ENCODE assay signal across 14 mouse cellular contexts in genomic region chr5:108675251-108675816, GRCm38 (mm10). TPM values are rescaled to one million over a fixed set of nuclear protein-coding genes. Genes with fewer than 3 reads are reported as not detected.
DNase-seq lines count a peak whose midpoint lies in the region; ATAC-seq lines count a peak whose summit lies in the region.
"Had no signal": no experiment of that assay in that cellular context is flagged by ENCODE, and none has a peak within 500 bp of the region (broad histone marks: within the 10 kb centered on the region; RNA-seq: fewer than 3 reads in every experiment).

Slc26a1 (minus strand) TSS chr5:108675569.

- no peak for ATAC-seq in kidney, embryonic 14.5 days (ENCODE audit: low FRiP score, low TSS enrichment)
- ATAC-seq in intestine, embryonic 14.5 days (replicated peaks; ENCODE audit: low FRiP score, low TSS enrichment, low read depth) = peak; percentile 28
- peak; percentile 7; the same call in 1 of the 2 replicates for ATAC-seq in stomach, embryonic 16.5 days (ENCODE audit: insufficient read depth, low FRiP score)
- no peak for ATAC-seq in cerebellum, adult (ENCODE audit: insufficient number of reproducible peaks, low FRiP score, low TSS enrichment)
- ATAC-seq: CD4-positive, CD25-positive, alpha-beta regulatory T cell, adult 4 months had no signal

- peak; percentile 87 for DNase-seq in kidney, adult 11 months
- no peak for DNase-seq in intestine, embryonic 14.5 days (ENCODE audit: low spot score)
- DNase-seq in kidney, postnatal 25 days = peak; percentile 71 to 86
- no peak for DNase-seq in left cerebral cortex, adult 18-20 months (ENCODE audit: low spot score in 2 of 2)
- DNase-seq in gastrocnemius, adult 8-10 months (ENCODE audit: low spot score in 2 of 2) = no peak
- DNase-seq: cerebellum, postnatal 36 days; gastrocnemius, postnatal 36 days had no signal

- no peaks in the 10 kb centered on the region for H3K9me3 ChIP-seq in kidney, embryonic 14.5 days (ENCODE audit: control insufficient read depth, low read length)
- no peaks in the 10 kb centered on the region for H3K9me3 ChIP-seq in intestine, embryonic 14.5 days (ENCODE audit: control insufficient read depth, low read length)
- H3K9me3 ChIP-seq in stomach, embryonic 16.5 days (replicated peaks; ENCODE audit: control insufficient read depth, low read length) = no peaks in the 10 kb centered on the region
- H3K9me3 ChIP-seq: limb, embryonic 12.5 days had no signal

- no peak within 1 kb of the TSS for H3K9ac ChIP-seq in kidney, embryonic 14.5 days (ENCODE audit: low read depth, low read length)
- no peak within 1 kb of the TSS for H3K9ac ChIP-seq in intestine, embryonic 14.5 days (ENCODE audit: low read length)
- no peak within 1 kb of the TSS for H3K9ac ChIP-seq in stomach, embryonic 16.5 days (ENCODE audit: low read length)
- H3K9ac ChIP-seq: limb, embryonic 12.5 days had no signal

- peaks cover 2% of the 10 kb centered on the region; the same call in 1 of the 2 replicates for H3K4me1 ChIP-seq in kidney, embryonic 14.5 days (ENCODE audit: control insufficient read depth, insufficient read depth, low read length)
- H3K4me1 ChIP-seq in intestine, embryonic 14.5 days (replicated peaks; ENCODE audit: control insufficient read depth, insufficient read depth, low read length) = peaks cover 13% of the 10 kb centered on the region; the same call in 1 of the 2 replicates
- peaks cover 17% of the 10 kb centered on the region for H3K4me1 ChIP-seq in stomach, embryonic 16.5 days (ENCODE audit: control insufficient read depth, insufficient read depth, low read length)

- 0 out of 2 replicates have a peak, but pooled peaks cover 4% of the 10 kb centered on the region for H3K36me3 ChIP-seq in kidney, embryonic 14.5 days (ENCODE audit: control insufficient read depth, insufficient read depth, low read length)
- peaks cover 14% of the 10 kb centered on the region for H3K36me3 ChIP-seq in intestine, embryonic 14.5 days (ENCODE audit: control insufficient read depth, insufficient read depth, low read length)
- peaks cover 12% of the 10 kb centered on the region for H3K36me3 ChIP-seq in stomach, embryonic 16.5 days (ENCODE audit: control insufficient read depth, insufficient read depth, low read length)

- H3K27ac ChIP-seq in kidney, embryonic 14.5 days (ENCODE audit: low read depth, low read length) = no peak within 1 kb of the TSS
- no peak within 1 kb of the TSS; the same call in 1 of the 2 replicates for H3K27ac ChIP-seq in intestine, embryonic 14.5 days (ENCODE audit: low read depth)
- no peak within 1 kb of the TSS for H3K27ac ChIP-seq in stomach, embryonic 16.5 days (ENCODE audit: low read length)

- WGBS in kidney, embryonic 14.5 days = 71% methylated on average over 9 of the region's 9 CpGs
- WGBS in intestine, embryonic 14.5 days = 71% methylated on average over 9 of the region's 9 CpGs
- 54% methylated on average over 9 of the region's 9 CpGs for WGBS in stomach, embryonic 16.5 days

- H3K27me3 ChIP-seq in kidney, embryonic 14.5 days (ENCODE audit: control insufficient read depth, insufficient read depth, low read length) = no peaks in the 10 kb centered on the region
- no peaks in the 10 kb centered on the region for H3K27me3 ChIP-seq in intestine, embryonic 14.5 days (replicated peaks; ENCODE audit: control insufficient read depth, insufficient read depth, low read length)
- no peaks in the 10 kb centered on the region for H3K27me3 ChIP-seq in stomach, embryonic 16.5 days (ENCODE audit: control insufficient read depth, insufficient read depth, low read length)
- H3K27me3 ChIP-seq: limb, embryonic 12.5 days had no signal

- no peak within 1 kb of the TSS for H3K4me3 ChIP-seq in kidney, embryonic 14.5 days (ENCODE audit: low read length)
- no peak within 1 kb of the TSS for H3K4me3 ChIP-seq in intestine, embryonic 14.5 days (ENCODE audit: low read depth, low read length)
- H3K4me3 ChIP-seq in stomach, embryonic 16.5 days (replicated peaks; ENCODE audit: low read length) = no peak within 1 kb of the TSS
- H3K4me3 ChIP-seq: limb, embryonic 12.5 days; myocyte had no signal

- no peak within 1 kb of the TSS for H3K4me2 ChIP-seq in kidney, embryonic 14.5 days (replicated peaks; ENCODE audit: low read depth, low read length)
- H3K4me2 ChIP-seq in intestine, embryonic 14.5 days (ENCODE audit: low read length) = no peak within 1 kb of the TSS
- H3K4me2 ChIP-seq in stomach, embryonic 16.5 days (ENCODE audit: low read depth, low read length) = no peak within 1 kb of the TSS

RNA-seq across cellular contexts. Expression of gene Slc26a1, which starts in this region (rescaled TPM):
- 0.80 and 1.5 TPM in 2 replicates for polyA plus RNA-seq in kidney, embryonic 14.5 days (2014; fragmentation: Nextera tagmentation; extraction: Ambion mirVana)
- polyA plus RNA-seq in intestine, embryonic 14.5 days (2014; fragmentation: Nextera tagmentation; extraction: Ambion mirVana) = 1.1 and 1.2 TPM in 2 replicates
- 1.8 and 3.0 TPM in 2 replicates for polyA plus RNA-seq in stomach, embryonic 16.5 days (2015; fragmentation: Nextera tagmentation; extraction: Ambion mirVana)
- under 1 TPM; 0.68 to 1.00 TPM for total RNA-seq in left cerebral cortex, adult 18-20 months (2021)
- not detected for total RNA-seq in gastrocnemius, adult 8-10 months (2022)
- total RNA-seq: gastrocnemius, postnatal 36 days; heart, postnatal 25 days had no signal

Comparison
In these comparisons a context has a peak if more than half of its experiments do, and no peak if none do; other contexts are left out.
1. DNase-seq: peak in kidney, adult 11 months (single experiment) and kidney, postnatal 25 days (2 of 2); none in intestine, embryonic 14.5 days (single experiment), left cerebral cortex, adult 18-20 months (0 of 2) and gastrocnemius, adult 8-10 months (0 of 2).
2. ATAC-seq: peak in intestine, embryonic 14.5 days (single experiment) and stomach, embryonic 16.5 days (single experiment); none in kidney, embryonic 14.5 days (single experiment) and cerebellum, adult (single experiment).